Mouse (Mus musculus) right cerebral cortex, postnatal 4 days (tissue): ENCODE results near the gene Ptprn2.
A peak's percentile ranks its signal among the peaks of the same experiment; 100 is the strongest.
"Not testable (repeated sequence)": the region's sequence is repeated elsewhere in the genome, so short reads cannot be mapped to it uniquely, and the experiment has no call there.

Experiments used
- DNase-seq: peaks from one replicate; pipeline ENCODE4 v3.0.0-alpha.2; 2022

Gene Ptprn2

DNA sequence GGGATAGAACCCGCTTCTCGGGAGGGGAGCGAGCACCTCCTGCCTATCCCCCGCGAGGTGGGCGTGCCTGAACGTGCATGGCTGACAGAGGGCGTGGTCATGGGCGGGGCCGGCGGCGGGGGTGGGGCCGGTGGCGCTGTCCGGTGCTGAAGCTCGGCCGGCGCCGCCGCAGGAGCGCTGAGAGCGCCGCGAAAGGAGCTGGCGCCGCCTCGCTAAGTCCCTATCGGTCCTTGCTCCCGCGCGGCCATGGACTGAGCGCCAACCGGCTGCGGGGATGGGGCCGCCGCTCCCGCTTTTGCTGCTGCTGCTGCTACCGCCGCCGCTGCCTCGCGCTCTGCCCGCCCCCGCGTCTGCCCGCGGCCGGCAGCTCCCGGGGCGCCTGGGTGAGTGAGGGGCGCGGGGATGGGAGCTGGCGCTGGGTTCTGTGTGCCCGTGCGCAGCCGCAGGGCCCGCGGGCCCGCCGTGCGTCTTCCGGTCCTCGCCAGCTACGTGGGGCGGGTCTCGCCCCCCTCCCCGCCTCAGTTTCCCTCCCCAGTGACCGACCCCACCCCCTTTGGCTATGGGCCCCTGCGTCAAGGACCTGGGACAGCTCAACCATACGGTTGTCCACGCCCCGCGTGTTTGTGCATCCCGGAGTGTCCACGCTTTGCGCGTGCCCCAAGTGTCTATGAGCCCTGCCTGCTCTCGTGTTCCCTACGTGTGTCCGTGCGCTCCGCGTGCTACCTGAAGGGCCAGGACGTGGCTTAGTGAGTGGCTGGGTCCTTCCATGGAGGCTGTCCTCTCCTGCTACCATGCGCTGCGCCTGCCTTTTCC, at the start of gene Ptprn2:
Ptprn2 (plus strand) TSS at position 130 of the 813 bp plus-strand sequence.
- DNase-seq = peak; percentile 81

- no peak for DNase-seq
Observed at GRCm38 (mm10) chr12:116436125-116436524, 49.4 kb upstream of the Ptprn2 start.

DNA sequence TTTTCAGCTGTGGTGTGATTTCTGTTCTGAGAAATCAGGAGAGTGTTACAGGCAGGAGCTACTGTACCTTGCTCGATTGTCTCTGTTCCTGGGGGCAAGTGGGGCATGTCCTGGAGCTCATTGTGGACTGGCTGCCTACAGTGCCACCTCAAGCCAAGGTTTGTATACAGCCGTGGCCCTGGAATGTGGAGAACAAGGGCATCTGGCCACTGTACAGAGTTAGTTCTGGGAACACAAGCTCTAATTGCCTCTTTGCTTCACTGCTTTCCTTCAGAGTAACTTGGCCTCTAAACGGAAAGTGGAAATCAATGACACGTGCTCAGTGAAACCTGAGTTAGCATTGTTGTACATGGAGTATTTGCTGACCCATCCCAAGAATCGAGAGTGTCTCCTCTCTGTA, 46.9 kb upstream of the Ptprn2 start:
- DNase-seq = no peak

DNA sequence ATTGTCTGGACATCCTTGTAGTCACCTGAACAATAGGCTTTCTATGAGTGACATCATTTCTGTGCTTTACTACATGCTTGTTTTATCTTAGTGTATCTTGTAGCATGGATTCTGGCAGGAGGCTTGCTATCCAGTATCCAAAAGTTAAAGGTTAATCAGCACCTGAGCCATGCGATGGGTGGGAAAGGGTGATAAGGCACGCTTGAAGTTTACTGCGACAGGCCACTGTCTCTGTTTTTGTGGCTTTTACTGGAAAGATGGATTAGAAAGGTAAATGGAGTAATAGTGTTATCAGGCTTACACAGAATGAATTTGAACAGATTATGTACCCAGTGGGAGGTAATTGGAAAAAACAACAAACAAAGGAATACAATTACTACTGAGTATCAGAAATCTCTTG, 43.3 kb upstream of the Ptprn2 start:
- no peak for DNase-seq

GRCm38 (mm10) chr12:116449536-116449935, 36.0 kb upstream of the Ptprn2 start:
- DNase-seq = no peak

DNA sequence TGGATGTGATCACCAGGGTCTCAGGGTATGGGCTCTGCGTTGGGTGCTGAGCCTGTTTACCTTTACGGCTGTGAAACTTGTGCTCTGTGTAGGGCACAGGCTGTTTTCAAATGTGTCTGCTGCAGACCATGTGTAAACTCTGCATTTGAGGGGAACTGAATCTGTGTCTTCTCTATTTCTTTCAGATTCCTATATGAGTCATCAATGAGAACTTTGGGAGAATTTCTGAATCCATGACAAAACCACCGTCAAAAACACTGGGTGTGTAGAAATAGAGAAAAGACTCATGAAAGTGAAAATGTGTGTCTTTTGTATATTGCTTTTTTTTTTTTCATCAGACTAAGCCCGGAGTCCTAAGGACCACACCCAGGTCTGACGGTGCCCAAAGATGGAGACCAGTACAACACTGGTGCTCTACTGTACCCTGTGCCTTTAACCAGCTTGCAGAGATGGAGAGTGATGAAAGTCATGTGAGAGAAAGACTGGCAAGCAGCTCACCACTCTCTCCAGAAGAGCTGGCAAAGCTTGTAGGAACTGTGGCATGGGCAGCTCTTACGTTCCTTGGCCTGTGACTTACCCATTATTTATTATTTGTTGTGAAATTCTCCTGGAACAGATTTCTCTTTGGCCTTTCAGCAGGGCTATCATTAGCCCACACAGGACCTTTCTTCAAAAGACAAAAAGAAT, 25.0 kb upstream of the Ptprn2 start:
- DNase-seq = no peak

GRCm38 (mm10) chr12:116467030-116467429, 18.5 kb upstream of the Ptprn2 start:
- DNase-seq = no peak

DNA sequence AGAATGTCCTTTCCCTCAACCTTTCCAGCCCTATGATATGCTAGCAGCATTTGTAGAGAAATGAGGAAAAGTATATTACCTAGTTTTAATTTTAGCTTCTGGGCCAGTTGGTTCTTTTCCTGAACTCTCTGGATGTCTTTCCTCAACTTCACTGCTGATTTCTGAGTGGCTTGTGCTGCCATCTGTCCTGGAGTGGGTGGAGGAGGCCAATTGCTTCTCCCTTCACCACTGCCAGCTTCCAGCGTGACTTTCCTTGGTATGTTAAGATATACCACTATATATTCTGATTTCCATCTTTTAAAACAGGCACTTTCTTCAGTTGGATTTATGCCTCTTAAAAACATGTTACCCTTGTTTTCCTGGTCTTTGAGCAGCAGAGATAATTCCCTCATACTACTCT, 17.2 kb upstream of the Ptprn2 start:
- no peak for DNase-seq

DNA sequence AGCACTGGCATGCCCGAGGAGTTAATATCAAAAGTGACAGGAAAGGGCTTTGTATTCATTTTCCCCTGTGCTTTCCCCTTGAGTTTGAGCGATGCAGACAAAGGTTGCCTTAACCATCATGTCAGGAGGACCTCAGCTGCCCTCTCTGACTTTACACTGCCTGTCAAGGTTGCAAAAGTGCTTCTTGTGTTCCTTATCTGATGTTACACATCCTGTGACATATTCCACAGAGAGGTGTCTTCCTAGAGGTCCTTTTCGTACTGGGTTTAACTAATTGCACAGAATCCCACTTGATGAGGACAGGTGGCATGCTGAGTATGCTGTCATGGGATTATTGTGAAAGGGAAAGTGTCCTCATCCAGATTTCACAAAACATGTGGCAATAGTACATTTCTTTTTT, 16.4 kb upstream of the Ptprn2 start:
- no peak for DNase-seq

- DNase-seq = no peak
Observed at GRCm38 (mm10) chr12:116473264-116473663, 12.3 kb upstream of the Ptprn2 start.

DNA sequence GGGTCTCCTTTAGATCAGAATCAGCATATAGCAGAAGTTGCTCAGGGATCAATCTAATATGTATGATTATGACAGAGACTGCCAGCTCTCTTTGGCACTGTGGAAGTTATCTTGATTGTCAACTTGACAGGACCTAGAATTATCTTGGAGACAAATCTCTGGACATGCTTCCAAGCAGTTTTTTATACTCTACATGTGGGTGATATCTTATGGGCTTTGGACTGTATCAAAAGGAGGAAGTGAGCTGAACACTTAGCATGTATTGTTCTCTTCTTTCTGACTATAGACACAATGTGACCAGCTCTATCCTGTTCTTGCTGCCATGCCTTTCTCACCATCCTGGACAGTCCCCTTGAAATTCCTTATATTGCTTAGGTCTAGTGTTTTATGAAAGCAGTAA, 11.8 kb upstream of the Ptprn2 start:
- no peak for DNase-seq

DNA sequence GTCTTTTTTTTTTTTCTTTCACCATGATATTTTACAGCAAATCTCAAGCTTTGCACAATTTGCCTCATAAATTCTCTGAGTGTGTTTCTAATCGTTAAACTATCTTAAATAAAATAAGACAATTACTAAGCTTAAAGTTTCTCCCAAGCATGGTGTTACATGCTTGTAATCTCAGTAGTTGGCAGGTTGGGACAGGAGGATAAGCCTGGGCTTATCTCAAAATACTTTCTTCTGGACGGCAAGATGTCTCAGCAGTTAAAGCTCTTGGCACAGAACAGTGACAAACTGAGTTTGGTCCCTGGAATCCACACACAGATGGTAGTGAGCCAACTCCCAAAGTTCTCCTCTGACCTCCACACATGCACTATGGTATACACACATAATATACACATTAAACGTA, 10.8 kb upstream of the Ptprn2 start:
- DNase-seq = no peak

GRCm38 (mm10) chr12:116478771-116479170, 6.7 kb upstream of the Ptprn2 start:
- DNase-seq = no peak

DNA sequence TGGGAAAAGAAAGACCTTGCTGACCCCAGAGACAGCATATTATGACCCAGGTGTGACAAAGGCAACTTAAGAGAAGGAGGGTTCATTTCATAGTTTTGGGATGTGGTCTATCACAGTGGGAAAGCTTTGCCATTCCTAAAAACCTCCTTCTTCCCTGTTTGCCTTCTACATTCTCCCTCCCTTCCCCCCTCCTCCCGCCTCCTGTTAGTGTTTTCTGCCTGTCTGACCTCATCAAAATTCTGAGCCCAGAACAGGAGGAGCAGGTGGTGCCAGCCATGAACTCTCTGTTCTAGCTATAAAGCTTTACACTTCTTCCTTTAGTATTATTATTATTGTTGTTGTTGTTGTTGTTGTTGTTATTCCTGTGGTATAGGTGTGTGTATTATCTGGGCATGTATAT, 3.6 kb upstream of the Ptprn2 start:
- no peak for DNase-seq

GRCm38 (mm10) chr12:116483581-116483980, 1.9 kb upstream of the Ptprn2 start:
- no peak for DNase-seq

DNA sequence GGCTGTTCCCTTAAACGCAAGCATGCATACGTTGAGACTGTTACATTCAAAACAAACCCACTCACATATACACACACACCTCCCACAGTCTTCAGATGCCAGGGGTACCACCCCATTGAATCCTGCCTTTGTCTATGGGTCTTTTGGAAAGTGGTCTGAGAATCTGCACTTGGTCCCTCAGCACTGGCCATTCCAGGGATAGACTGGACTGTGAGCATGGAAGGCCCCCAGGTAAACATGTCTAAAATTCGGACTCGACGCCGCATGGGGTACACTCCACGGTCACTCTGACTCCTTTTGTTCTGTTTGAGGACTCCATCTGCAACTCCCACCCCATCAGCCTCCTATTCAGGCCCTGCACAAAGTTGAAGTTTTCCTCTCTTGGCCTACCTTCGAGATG, 529 bp upstream of the Ptprn2 start:
- no peak for DNase-seq

DNA sequence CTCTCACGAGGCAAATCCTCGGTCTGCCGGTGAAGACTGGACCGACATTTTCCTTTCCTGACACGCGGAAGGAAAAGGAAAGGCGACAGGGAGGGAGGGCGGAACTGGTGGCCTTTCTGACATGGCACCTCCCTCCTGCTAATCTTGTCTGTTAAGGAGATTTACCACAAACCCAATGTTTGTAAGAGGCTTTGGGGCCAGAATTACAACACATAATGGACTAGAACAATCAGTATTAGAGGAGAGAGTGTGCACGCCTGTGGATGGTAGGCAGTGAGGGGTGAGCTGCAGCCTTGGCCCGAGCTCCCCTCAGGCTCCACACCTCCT, 847 bp downstream of the Ptprn2 start:
- peak; percentile 17 for DNase-seq

GRCm38 (mm10) chr12:116488836-116489235, 3.3 kb downstream of the Ptprn2 start:
- DNase-seq = no peak

- no peak for DNase-seq
Observed at GRCm38 (mm10) chr12:116490575-116491356, 5.2 kb downstream of the Ptprn2 start.

GRCm38 (mm10) chr12:116498666-116499065, 13.1 kb downstream of the Ptprn2 start:
- no peak for DNase-seq

DNA sequence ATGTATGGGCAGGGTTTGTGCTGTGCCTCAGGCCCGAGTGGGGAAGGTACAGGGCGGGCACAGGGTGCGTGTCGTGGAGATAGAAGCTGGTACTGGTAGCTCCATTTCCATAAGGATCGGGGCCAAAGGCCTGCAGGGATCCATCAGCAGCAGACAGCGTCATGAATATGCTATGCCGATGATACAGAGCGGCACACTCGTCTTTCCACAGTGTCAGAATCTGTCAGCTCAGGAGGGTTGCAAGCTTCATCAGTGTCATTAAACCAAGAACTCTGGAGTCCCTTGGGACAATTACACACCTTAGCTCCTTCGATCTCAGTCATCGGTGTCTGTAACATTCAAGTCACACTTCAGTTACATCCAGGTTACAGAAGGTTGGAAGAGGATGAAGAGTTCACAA, 15.1 kb downstream of the Ptprn2 start:
- no peak for DNase-seq

- no peak for DNase-seq
Observed at GRCm38 (mm10) chr12:116512482-116512881, 27.0 kb downstream of the Ptprn2 start.

- not testable (repeated sequence) for DNase-seq
Observed at GRCm38 (mm10) chr12:116513788-116514187, 28.3 kb downstream of the Ptprn2 start.

DNA sequence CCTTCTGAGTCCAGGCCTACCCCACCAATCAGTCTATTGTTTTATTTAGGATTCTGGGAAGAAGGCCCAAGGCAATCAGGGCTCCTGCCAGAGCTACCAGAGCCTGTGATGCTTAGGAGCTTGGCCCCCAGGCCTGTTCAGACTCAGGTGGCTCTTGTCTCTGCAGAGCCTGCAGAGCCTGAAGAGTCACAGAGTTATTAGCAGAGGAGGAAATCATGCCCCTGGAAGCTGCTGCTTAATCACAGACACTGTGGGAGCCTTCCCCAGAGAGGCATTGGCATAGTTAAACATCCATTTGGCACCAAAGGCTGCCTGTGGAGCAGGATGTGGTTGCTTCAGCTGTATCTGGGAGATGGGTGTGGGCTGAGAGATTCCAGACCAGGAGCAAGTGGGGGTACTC, 30.3 kb downstream of the Ptprn2 start:
- DNase-seq = no peak
